Mouse (Mus musculus): ENCODE results near the gene Syce1.

GRCm38 (mm10) chr7:140788053-140788435, 392 bp upstream of the Syce1 start:
- TF ChIP-seq CTCF (IDR thresholded peaks at IDR 0.05; ENCODE audit: low read depth) (no peak), EP300 (optimal IDR thresholded peaks at IDR 0.05) (no peak)
